Comparison of ENCODE assay signal across 16 mouse cellular contexts in genomic region chr11:111947671-111948070, GRCm38 (mm10).
"Had no signal": no experiment of that assay in that cellular context is flagged by ENCODE, and none has a peak within 500 bp of the region (broad histone marks: within the 10 kb centered on the region; RNA-seq: fewer than 3 reads in every experiment).

No protein-coding gene starts in this region.

- H3K4me1 ChIP-seq: liver, embryonic 15.5 days had no signal

- ATAC-seq: hindbrain, postnatal 0 days; inflammation-experienced regulatory T-cells, adult 6 months; intestine, embryonic 16.5 days had no signal

- H3K27ac ChIP-seq: hindbrain, postnatal 0 days; layer of hippocampus, adult 2 months; limb, embryonic 10.5 days; limb, embryonic 13.5 days; liver, embryonic 15.5 days had no signal

- H3K36me3 ChIP-seq: limb, embryonic 10.5 days; limb, embryonic 13.5 days; liver, embryonic 15.5 days had no signal

- H3K4me3 ChIP-seq: layer of hippocampus, adult 2 months; limb, embryonic 10.5 days; limb, embryonic 13.5 days; liver, embryonic 15.5 days had no signal

- H3K9me3 ChIP-seq: limb, embryonic 10.5 days; limb, embryonic 13.5 days; liver, embryonic 15.5 days had no signal

- DNase-seq: layer of hippocampus, adult 9-11 months; lung, adult 2 months; lung, postnatal 14 days; lung, postnatal 4 days; midbrain, embryonic 14.5 days; thymus, adult 18-20 months; thymus, postnatal 36 days had no signal

- H3K4me2 ChIP-seq: limb, embryonic 13.5 days; liver, embryonic 11.5 days; liver, embryonic 15.5 days; midbrain, embryonic 11.5 days had no signal

- H3K9ac ChIP-seq: limb, embryonic 13.5 days; liver, embryonic 15.5 days had no signal

- H3K27me3 ChIP-seq: limb, embryonic 13.5 days; liver, embryonic 15.5 days had no signal
